Mouse (Mus musculus) skeletal muscle tissue, adult 2 months (tissue): ENCODE measurements around the gene Kdm4b.

Source experiments
- DNase-seq: peaks from one replicate; pipeline ENCODE4 v3.0.0-alpha.2; 2012; ENCODE audit warnings: low read depth, low spot score

Gene Kdm4b

GRCm38 (mm10) chr17:56325450-56326152 lies at the start of gene Kdm4b:
TSS of gene Kdm4b (plus strand) at chr17:56326062.
- DNase-seq = peak; percentile 99

- DNase-seq = peak; percentile 99
These were observed 49.0 kb upstream of the Kdm4b start, which contains the start of gene Ticam1 for GRCm38 (mm10) chr17:56276643-56277566. TSS of gene Ticam1 (minus strand) at chr17:56276786.

- DNase-seq = no peak
These were observed 48.3 kb upstream of the Kdm4b start for GRCm38 (mm10) chr17:56277567-56277893.

- no peak for DNase-seq
These were observed 47.5 kb upstream of the Kdm4b start for GRCm38 (mm10) chr17:56278340-56278739.

GRCm38 (mm10) chr17:56279481-56280155 lies 46.2 kb upstream of the Kdm4b start:
- DNase-seq = peak; percentile 66

GRCm38 (mm10) chr17:56281193-56281592 lies 44.7 kb upstream of the Kdm4b start:
- DNase-seq = no peak

GRCm38 (mm10) chr17:56282802-56283201 lies 43.1 kb upstream of the Kdm4b start:
- no peak for DNase-seq

- no peak for DNase-seq
These were observed 42.5 kb upstream of the Kdm4b start for GRCm38 (mm10) chr17:56283316-56283715.

- DNase-seq = peak; percentile 66
These were observed 39.9 kb upstream of the Kdm4b start for GRCm38 (mm10) chr17:56285995-56286394.

GRCm38 (mm10) chr17:56287830-56288229 lies 38.0 kb upstream of the Kdm4b start:
- no peak for DNase-seq

- no peak for DNase-seq
These were observed 37.0 kb upstream of the Kdm4b start for GRCm38 (mm10) chr17:56288866-56289265.

GRCm38 (mm10) chr17:56289371-56290331 lies 36.2 kb upstream of the Kdm4b start:
- no peak for DNase-seq

- peak; percentile 94 for DNase-seq
These were observed 35.3 kb upstream of the Kdm4b start for GRCm38 (mm10) chr17:56290388-56291170.

GRCm38 (mm10) chr17:56291171-56291511 lies 34.7 kb upstream of the Kdm4b start:
- DNase-seq = peak; percentile 93

GRCm38 (mm10) chr17:56291826-56292475 lies 33.9 kb upstream of the Kdm4b start:
- no peak for DNase-seq

- DNase-seq = peak; percentile 95
These were observed 33.2 kb upstream of the Kdm4b start, which contains the start of gene Plin3 for GRCm38 (mm10) chr17:56292531-56293222. TSS of gene Plin3 (minus strand) at chr17:56292873.

- no peak for DNase-seq
These were observed 32.6 kb upstream of the Kdm4b start for GRCm38 (mm10) chr17:56293291-56293690.

- no peak for DNase-seq
These were observed 31.6 kb upstream of the Kdm4b start for GRCm38 (mm10) chr17:56294241-56294640.

GRCm38 (mm10) chr17:56296201-56296600 lies 29.7 kb upstream of the Kdm4b start:
- no peak for DNase-seq
